Mouse (Mus musculus) MEL (cell line): ENCODE results near the gene Cd63. TPM values are rescaled to one million over a fixed set of nuclear protein-coding genes. Genes with fewer than 3 reads are reported as not detected.
A peak's percentile ranks its signal among the peaks of the same experiment; 100 is the strongest.

Experiments
- DNase-seq: peaks from one replicate; pipeline ENCODE4 v3.0.0; 2011; ENCODE audit warnings: low read depth, low spot score
- H3K27ac ChIP-seq: 2 replicates; pipeline ENCODE4 v1.5.1; 2012; ENCODE audit warnings: low read depth, mild to moderate bottlenecking, control low read depth, low read length, moderate library complexity; ENCODE audit not compliant: control insufficient read depth
- H3K27me3 ChIP-seq, 2 experiments: fragments of 150-350 bp in 1 of 2; sonication (generic) in 1 of 2; 2 replicates each; pipeline ENCODE4 v1.6.1; 2012; ENCODE audit warnings: low read length in 2 of 2, mild to moderate bottlenecking in 2 of 2, improper control_type of control experiment in 1 of 2, moderate library complexity in 1 of 2; ENCODE audit not compliant: insufficient read depth in 2 of 2, control insufficient read depth in 1 of 2
- H3K36me3 ChIP-seq, 2 experiments: 2 replicates each; pipeline ENCODE4 v1.6.1; 2012 to 2014; ENCODE audit warnings: low read length in 2 of 2, improper control_type of control experiment in 1 of 2, inconsistent platforms in 1 of 2, mild to moderate bottlenecking in 1 of 2; ENCODE audit not compliant: insufficient read depth in 2 of 2, control insufficient read depth in 1 of 2
- H3K4me1 ChIP-seq, 2 experiments: fragments of 150-350 bp in 1 of 2; sonication (generic) in 1 of 2; 2 replicates each; pipeline ENCODE4 v1.6.1; 2012; ENCODE audit warnings: low read length in 2 of 2, improper control_type of control experiment in 1 of 2, mild to moderate bottlenecking in 1 of 2; ENCODE audit not compliant: insufficient read depth in 2 of 2, control insufficient read depth in 1 of 2
- H3K4me3 ChIP-seq, 2 experiments: fragments of 150-350 bp in 1 of 2; sonication (generic) in 1 of 2; 2 replicates each; pipeline ENCODE4 v1.5.1; 2012; ENCODE audit warnings: low read depth in 2 of 2, low read length in 2 of 2, mild to moderate bottlenecking in 2 of 2, moderate library complexity in 2 of 2, control low read depth in 1 of 2, improper control_type of control experiment in 1 of 2; ENCODE audit not compliant: control insufficient read depth in 1 of 2, insufficient read depth in 1 of 2
- H3K79me2 ChIP-seq: 2 replicates; pipeline ENCODE4 v1.6.1; 2012; ENCODE audit warnings: mild to moderate bottlenecking, low read length, moderate library complexity; ENCODE audit not compliant: control insufficient read depth, poor library complexity, insufficient read depth
- H3K9ac ChIP-seq: 2 replicates; pipeline ENCODE4 v1.6.1; 2012; ENCODE audit warnings: low read depth, mild to moderate bottlenecking, control low read depth, low read length, moderate library complexity; ENCODE audit not compliant: control insufficient read depth, poor library complexity, severe bottlenecking
- H3K9me3 ChIP-seq: fragments of 150-350 bp; sonication (generic); replicated peaks from 2 replicates; pipeline ENCODE4 v1.6.1; 2012; ENCODE audit warnings: mild to moderate bottlenecking, low read length, improper control_type of control experiment, moderate library complexity; ENCODE audit not compliant: insufficient read depth
- BHLHE40 ChIP-seq: IDR thresholded peaks from 2 replicates; pipeline ENCODE4 v1.6.1; 2012; ENCODE audit warnings: low read depth, mild to moderate bottlenecking, inconsistent platforms, low read length, improper control_type of control experiment, borderline replicate concordance
- CHD1 ChIP-seq: IDR thresholded peaks from 2 replicates; pipeline ENCODE4 v1.6.1; 2012; ENCODE audit warnings: low read depth, mild to moderate bottlenecking, inconsistent platforms, low read length, improper control_type of control experiment
- CHD2 ChIP-seq: IDR thresholded peaks from 2 replicates; pipeline ENCODE4 v1.6.1; 2011; ENCODE audit warnings: low read length, improper control_type of control experiment
- CTCF ChIP-seq, 3 experiments: IDR thresholded peaks in 2 of 3; conservative IDR thresholded peaks in 1 of 3; 2 replicates each; pipeline ENCODE4 v1.5.1; 2011 to 2012; ENCODE audit warnings: low read length in 3 of 3, low read depth in 2 of 3, mild to moderate bottlenecking in 2 of 3, improper control_type of control experiment in 1 of 3, inconsistent platforms in 1 of 3, mixed read lengths in 1 of 3, moderate library complexity in 1 of 3; ENCODE audit not compliant: control insufficient read depth in 1 of 3, insufficient read depth in 1 of 3, poor library complexity in 1 of 3, severe bottlenecking in 1 of 3
- E2F4 ChIP-seq: IDR thresholded peaks from 2 replicates; pipeline ENCODE4 v1.6.1; 2011; ENCODE audit warnings: low read depth, low read length, improper control_type of control experiment, borderline replicate concordance
- EP300 ChIP-seq, 2 experiments: IDR thresholded peaks; 2 replicates each; pipeline ENCODE4 v1.6.1; 2011; ENCODE audit warnings: improper control_type of control experiment in 2 of 2, low read length in 2 of 2, low read depth in 1 of 2, mild to moderate bottlenecking in 1 of 2
- GABPA ChIP-seq: IDR thresholded peaks from 2 replicates; pipeline ENCODE4 v1.6.1; 2012; ENCODE audit warnings: low read depth, mild to moderate bottlenecking, inconsistent platforms, low read length, improper control_type of control experiment, moderate library complexity
- GATA1 ChIP-seq: IDR thresholded peaks from 2 replicates; pipeline ENCODE4 v1.6.1; 2011; ENCODE audit warnings: low read depth, low read length, improper control_type of control experiment
- HCFC1 ChIP-seq: IDR thresholded peaks from 2 replicates; pipeline ENCODE4 v1.6.1; 2012; ENCODE audit warnings: low read depth, mild to moderate bottlenecking, inconsistent platforms, low read length, improper control_type of control experiment, moderate library complexity
- JUND ChIP-seq: IDR thresholded peaks from 2 replicates; pipeline ENCODE4 v1.6.1; 2011; ENCODE audit warnings: low read depth, mild to moderate bottlenecking, improper control_type of control experiment, low read length
- KAT2A ChIP-seq: conservative IDR thresholded peaks from 2 replicates; pipeline ENCODE4 v1.6.1; 2012; ENCODE audit warnings: low read depth, low read length, improper control_type of control experiment, inconsistent platforms
- MAFK ChIP-seq: IDR thresholded peaks from 2 replicates; pipeline ENCODE4 v1.6.1; 2011; ENCODE audit warnings: low read depth, mild to moderate bottlenecking, low read length, improper control_type of control experiment, borderline replicate concordance
- MAZ ChIP-seq: IDR thresholded peaks from 2 replicates; pipeline ENCODE4 v1.6.1; 2012; ENCODE audit warnings: low read depth, mild to moderate bottlenecking, inconsistent platforms, low read length, improper control_type of control experiment
- MEF2A ChIP-seq: IDR thresholded peaks from 2 replicates; pipeline ENCODE4 v1.6.1; 2014; ENCODE audit warnings: low read depth, mild to moderate bottlenecking, inconsistent platforms, low read length, improper control_type of control experiment; ENCODE audit not compliant: poor library complexity, insufficient replicate concordance, severe bottlenecking; ENCODE audit errors: extremely low read depth
- MXI1 ChIP-seq: IDR thresholded peaks from 2 replicates; pipeline ENCODE4 v1.6.1; 2011; ENCODE audit warnings: mild to moderate bottlenecking, low read depth, low read length, improper control_type of control experiment
- MYB ChIP-seq: IDR thresholded peaks from 2 replicates; pipeline ENCODE4 v1.6.1; 2011; ENCODE audit warnings: mild to moderate bottlenecking, low read depth, low read length, improper control_type of control experiment
- MYC ChIP-seq: IDR thresholded peaks from 2 replicates; pipeline ENCODE4 v1.6.1; 2011; ENCODE audit warnings: low read depth, mild to moderate bottlenecking, low read length, improper control_type of control experiment, moderate library complexity
- NRF1 ChIP-seq: IDR thresholded peaks from 2 replicates; pipeline ENCODE4 v1.6.1; 2014; ENCODE audit warnings: low read depth, mild to moderate bottlenecking, inconsistent platforms, low read length, improper control_type of control experiment, moderate library complexity; ENCODE audit not compliant: poor library complexity, insufficient read depth, severe bottlenecking
- POLR2A ChIP-seq, 2 experiments: IDR thresholded peaks; 2 replicates each; pipeline ENCODE4 v1.6.1; 2011 to 2012; ENCODE audit warnings: low read length in 2 of 2, mild to moderate bottlenecking in 2 of 2, control low read depth in 1 of 2, improper control_type of control experiment in 1 of 2, low read depth in 1 of 2, moderate library complexity in 1 of 2; ENCODE audit not compliant: control insufficient read depth in 1 of 2, insufficient read depth in 1 of 2, poor library complexity in 1 of 2
- POLR2AphosphoS2 ChIP-seq: IDR thresholded peaks from 2 replicates; pipeline ENCODE4 v1.6.1; 2011; ENCODE audit warnings: low read length, improper control_type of control experiment
- POLR2AphosphoS5 ChIP-seq: IDR thresholded peaks from 2 replicates; pipeline ENCODE4 v1.6.1; 2012; ENCODE audit warnings: low read depth, borderline replicate concordance, mild to moderate bottlenecking, inconsistent platforms, low read length, moderate library complexity, mixed read lengths
- RAD21 ChIP-seq: IDR thresholded peaks from 2 replicates; pipeline ENCODE4 v1.6.1; 2011; ENCODE audit warnings: mild to moderate bottlenecking, low read depth, low read length, improper control_type of control experiment
- RCOR1 ChIP-seq: IDR thresholded peaks from 2 replicates; pipeline ENCODE4 v1.6.1; 2012; ENCODE audit warnings: low read depth, mild to moderate bottlenecking, inconsistent platforms, low read length, improper control_type of control experiment
- SIN3A ChIP-seq: IDR thresholded peaks from 2 replicates; pipeline ENCODE4 v1.6.1; 2012; ENCODE audit warnings: low read length, improper control_type of control experiment, inconsistent platforms
- SMC3 ChIP-seq: IDR thresholded peaks from 2 replicates; pipeline ENCODE4 v1.6.1; 2011; ENCODE audit warnings: low read depth, low read length, improper control_type of control experiment
- TAL1 ChIP-seq: IDR thresholded peaks from 2 replicates; pipeline ENCODE4 v1.6.1; 2012; ENCODE audit warnings: mild to moderate bottlenecking, inconsistent platforms, low read length, moderate library complexity, mixed read lengths
- TBP ChIP-seq: IDR thresholded peaks from 2 replicates; pipeline ENCODE4 v1.8.0; 2011; ENCODE audit warnings: low read depth, low read length, improper control_type of control experiment
- ZC3H11A ChIP-seq: IDR thresholded peaks from 2 replicates; pipeline ENCODE4 v1.6.1; 2012; ENCODE audit warnings: low read depth, mild to moderate bottlenecking, inconsistent platforms, low read length, improper control_type of control experiment
- ZKSCAN1 ChIP-seq: IDR thresholded peaks from 2 replicates; pipeline ENCODE4 v1.6.1; 2012; ENCODE audit warnings: low read depth, mild to moderate bottlenecking, inconsistent platforms, low read length, improper control_type of control experiment, moderate library complexity
- ZMIZ1 ChIP-seq: IDR thresholded peaks from 2 replicates; pipeline ENCODE4 v1.6.1; 2012; ENCODE audit warnings: low read depth, mild to moderate bottlenecking, inconsistent platforms, low read length, improper control_type of control experiment, moderate library complexity
- ZNF384 ChIP-seq: IDR thresholded peaks from 2 replicates; pipeline ENCODE4 v1.6.1; 2012; ENCODE audit warnings: low read depth, mild to moderate bottlenecking, inconsistent platforms, low read length, improper control_type of control experiment
- polyA plus RNA-seq, 2 experiments: library from polyadenylated mRNA; stranded (reverse) in 1 of 2; unstranded in 1 of 2; fragments of >175 nt in 1 of 2; fragments of >200 nt in 1 of 2; gene quantifications; 2 replicates each; pipeline versions ENCODE4 v1.2.1 to v1.2.4; 2012; ENCODE audit warnings: low replicate concordance in 2 of 2, low read depth in 1 of 2; ENCODE audit not compliant: insufficient read length in 2 of 2, insufficient read depth in 1 of 2, missing spikeins in 1 of 2
- total RNA-seq: library from RNA; depleted of rRNA; stranded (reverse); fragments of 300-350 nt; gene quantifications from 2 replicates; pipeline ENCODE4 v1.2.3, GENCODE M21; 2012

Gene Cd63
- total and polyA plus RNA-seq, 3 experiments: 0.46 to 0.64 TPM; not detected in 1

DNA sequence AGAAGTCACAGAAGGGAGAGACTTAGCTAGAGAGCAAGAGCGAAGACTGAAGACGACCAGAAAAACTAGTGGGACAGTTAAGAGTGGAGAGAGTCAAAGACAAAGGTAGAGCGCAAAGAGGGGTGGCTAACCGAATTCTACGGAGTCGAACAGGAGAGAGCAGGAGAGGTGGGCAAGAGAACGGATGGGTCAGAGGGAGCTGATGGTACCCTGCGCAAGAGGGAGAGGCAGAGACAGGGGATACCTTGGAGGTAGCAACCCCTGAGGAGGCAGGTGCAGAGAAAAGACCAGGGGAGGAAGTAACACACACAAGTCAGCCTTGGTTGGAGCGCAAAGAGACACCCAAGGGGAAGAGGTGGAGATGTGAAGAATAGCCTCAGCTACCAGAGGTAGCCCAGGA, 8.5 kb upstream of the Cd63 start:
- no peak overlapping the region; the same call in 1 of the 2 replicates for H3K9ac ChIP-seq
- H3K9me3 ChIP-seq: no peaks in the 10 kb centered on the region
- H3K36me3 ChIP-seq: peaks cover 0 to 7% of the 10 kb centered on the region in 2 experiments; a peak in 2 of 4 replicates
- H3K4me1 ChIP-seq: peaks cover 0 to 17% of the 10 kb centered on the region in 2 experiments; a peak in 3 of 4 replicates
- DNase-seq: no peak
- no peaks in the 10 kb centered on the region for H3K27me3 ChIP-seq
- TF ChIP-seq POLR2AphosphoS2: no peak
- TF ChIP-seq ZKSCAN1: no peak
- TF ChIP-seq POLR2A (IDR thresholded peaks at IDR 0.05; ENCODE audit: control insufficient read depth in 1 of 2, insufficient read depth in 1 of 2, low read depth in 1 of 2, low read length in 2 of 2, poor library complexity in 1 of 2): no peak
- TF ChIP-seq MYB: no peak
- TF ChIP-seq CHD2: no peak
- no peak for TF ChIP-seq GABPA
- no peak overlapping the region for H3K27ac ChIP-seq
- H3K79me2 ChIP-seq: peaks cover 3% of the 10 kb centered on the region; the same call in 1 of the 2 replicates
- H3K4me3 ChIP-seq: peak overlapping the region; percentile 52 to 69; a peak in 3 of 4 replicates

DNA sequence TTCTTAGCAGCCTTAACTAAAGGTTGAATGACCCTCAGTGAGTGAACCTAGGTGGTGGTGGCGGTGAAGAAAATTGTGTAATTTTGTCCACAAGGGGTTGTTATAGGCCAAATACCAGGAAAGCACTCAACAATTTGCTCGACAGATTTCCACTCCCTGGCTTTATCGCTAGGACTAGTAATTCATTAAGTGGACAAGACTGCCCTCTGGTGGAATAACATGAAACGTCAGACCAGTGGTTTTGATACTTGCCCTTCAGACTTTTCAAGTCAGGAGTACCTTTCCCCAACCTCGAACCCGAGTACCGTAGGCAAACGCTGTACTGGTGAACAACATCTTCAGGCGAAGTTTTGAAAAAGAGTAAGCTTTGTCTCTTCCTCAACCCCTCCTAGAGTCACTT, 5.4 kb upstream of the Cd63 start:
- DNase-seq: peak; percentile 93
- TF ChIP-seq KAT2A (no peak), ZKSCAN1 (no peak), ZNF384 (peak; percentile 52; the same call in 1 of the 2 replicates), SMC3 (peak; percentile 90), TAL1 (no peak), POLR2A (IDR thresholded peaks at IDR 0.05; ENCODE audit: control insufficient read depth in 1 of 2, insufficient read depth in 1 of 2, low read depth in 1 of 2, low read length in 2 of 2, poor library complexity in 1 of 2) (no peak), EP300 (IDR thresholded peaks at IDR 0.05; ENCODE audit: low read depth in 1 of 2, low read length in 2 of 2) (no peak), JUND (0 out of 2 replicates have a peak, but pooled peaks have one; percentile 35), MAZ (no peak), ZMIZ1 (no peak), POLR2AphosphoS5 (no peak), MYC (no peak), POLR2AphosphoS2 (no peak), CHD2 (no peak), MXI1 (no peak), NRF1 (no peak), GATA1 (peak; percentile 59), TBP (no peak), HCFC1 (no peak), BHLHE40 (no peak), E2F4 (no peak), MYB (no peak), RCOR1 (no peak), SIN3A (peak; percentile 78), MAFK (no peak), MEF2A (no peak), ZC3H11A (peak; percentile 90), CHD1 (no peak), CTCF (IDR thresholded peaks at IDR 0.05 in 2 of 3, conservative IDR thresholded peaks at IDR 0.05 in 1 of 3; ENCODE audit: control insufficient read depth in 1 of 3, insufficient read depth in 1 of 3, low read depth in 2 of 3, low read length in 3 of 3, poor library complexity in 1 of 3, severe bottlenecking in 1 of 3) (peak; percentile 38 to 94 (median 78); a peak in 5 of 6 replicates), RAD21 (peak; percentile 98)

More for the DNA sequence above, 5.4 kb upstream of the Cd63 start:
- Histone ChIP-seq H3K4me1 (peaks cover 0 to 9% of the 10 kb centered on the region in 2 experiments; a peak in 2 of 4 replicates), H3K4me3 (peak overlapping the region; percentile 41 to 57), H3K9me3 (no peaks in the 10 kb centered on the region), H3K79me2 (peaks cover under 1% of the 10 kb centered on the region; the same call in 1 of the 2 replicates), H3K36me3 (peaks cover 0 to 4% of the 10 kb centered on the region in 2 experiments; a peak in 2 of 4 replicates), H3K27ac (no peak overlapping the region), H3K27me3 (no peaks in the 10 kb centered on the region), H3K9ac (peak overlapping the region; percentile 20)
